ENCODE assay signal across 8 mouse cellular contexts in genomic region chr5:81019590-81020254, GRCm38 (mm10). TPM values are rescaled to one million over a fixed set of nuclear protein-coding genes. Genes with fewer than 3 reads are reported as not detected.
DNase-seq lines count a peak whose midpoint lies in the region; ATAC-seq and TF ChIP-seq lines count a peak whose summit lies in the region.

Gene Adgrl3 (plus strand): TSS chr5:81020138.

- no peak; the same call in 1 of the 2 replicates for TF ChIP-seq CTCF in forebrain, postnatal 0 days (IDR thresholded peaks at IDR 0.05; ENCODE audit: low read depth)
- no peak for TF ChIP-seq CTCF in lung, adult 2 months (IDR thresholded peaks at IDR 0.05; ENCODE audit: insufficient read depth, low read length)

- intact Hi-C loops in heart, postnatal 25 days (cut with DNase I) = no loop called here

- no peak for DNase-seq in ES-E14 (ENCODE audit: low read depth, low spot score)
- DNase-seq in cerebellum, adult 18-20 months = peak; percentile 88 to 90
- peak; percentile 89 for DNase-seq in forebrain, postnatal 0 days
- DNase-seq in heart, postnatal 25 days (ENCODE audit: low spot score) = peak; percentile 38
- DNase-seq in layer of hippocampus, adult 9-11 months = peak; percentile 62
- peak; percentile 52 for DNase-seq in lung, adult 2 months
- peak; percentile 78 for DNase-seq in ovary, postnatal 10 days (ENCODE audit: low spot score)
- no peak for DNase-seq in c-Kit-positive CD71-positive TER-119-positive erythroid progenitor cells, embryonic 14.5 days (ENCODE audit: low spot score)

- H3K36me3 ChIP-seq in ES-E14 (ENCODE audit: control insufficient read depth, insufficient read depth, low read length, poor library complexity, severe bottlenecking) = no peaks in the 10 kb centered on the region
- H3K36me3 ChIP-seq in forebrain, postnatal 0 days (ENCODE audit: insufficient read depth) = no peaks in the 10 kb centered on the region

- peak within 1 kb of the TSS; percentile 45; the same call in 1 of the 2 replicates for H3K9ac ChIP-seq in ES-E14 (ENCODE audit: insufficient read depth, low read depth, low read length, poor library complexity, severe bottlenecking)
- peak within 1 kb of the TSS; percentile 96 for H3K9ac ChIP-seq in forebrain, postnatal 0 days

- no peak within 1 kb of the TSS for H3K27ac ChIP-seq in ES-E14 (ENCODE audit: insufficient read depth, low read depth, low read length, poor library complexity, severe bottlenecking)
- peak within 1 kb of the TSS; percentile 98 for H3K27ac ChIP-seq in forebrain, postnatal 0 days (ENCODE audit: low read depth, low read length)

- peak within 1 kb of the TSS; percentile 64 to 77 for H3K4me3 ChIP-seq in ES-E14 (ENCODE audit: insufficient read depth in 1 of 2, low read depth in 1 of 2, low read length in 2 of 2, poor library complexity in 1 of 2, severe bottlenecking in 1 of 2)
- peak within 1 kb of the TSS; percentile 89 for H3K4me3 ChIP-seq in forebrain, postnatal 0 days (ENCODE audit: low read depth, low read length)
- peak within 1 kb of the TSS; percentile 89 for H3K4me3 ChIP-seq in lung, adult 2 months (replicated peaks; ENCODE audit: extremely low read depth, low read depth, low read length)

- in situ Hi-C loops in ES-E14 (cut with MboI; ENCODE audit: low sequenced_read_pairs in 2 of 2, unreplicated experiment in 2 of 2) = no loop called here

- H3K27me3 ChIP-seq in forebrain, postnatal 0 days (ENCODE audit: insufficient read depth, low read length) = no peaks in the 10 kb centered on the region

- peak; percentile 54; the same call in 1 of the 2 replicates for TF ChIP-seq POLR2A in lung, adult 2 months (IDR thresholded peaks at IDR 0.05; ENCODE audit: borderline replicate concordance, extremely low read depth, low read depth, low read length)

- under 1% methylated on average over 57 of the region's 70 CpGs for whole genome bisulfite sequencing in forebrain, postnatal 0 days
- whole genome bisulfite sequencing in lung, adult 2 months = 2% methylated on average over 52 of the region's 70 CpGs

- H3K4me1 ChIP-seq in ES-E14 (ENCODE audit: control insufficient read depth in 2 of 2, insufficient read depth in 2 of 2, low read length in 2 of 2, poor library complexity in 1 of 2) = peaks cover 0 to 2% of the 10 kb centered on the region in 2 experiments; a peak in 1 of 4 replicates
- H3K4me1 ChIP-seq in forebrain, postnatal 0 days (ENCODE audit: insufficient read depth) = peaks cover 11% of the 10 kb centered on the region
- H3K4me1 ChIP-seq in lung, adult 2 months (ENCODE audit: control insufficient read depth, insufficient read depth, low read length) = no peaks in the 10 kb centered on the region

- H3K4me2 ChIP-seq in forebrain, postnatal 0 days (ENCODE audit: low read depth) = peak within 1 kb of the TSS; percentile 66

- no peaks in the 10 kb centered on the region for H3K9me3 ChIP-seq in ES-E14 (ENCODE audit: control insufficient read depth, insufficient read depth, low read depth, low read length)
- no peaks in the 10 kb centered on the region for H3K9me3 ChIP-seq in forebrain, postnatal 0 days (ENCODE audit: low read length)

- peak; percentile 83 for ATAC-seq in forebrain, postnatal 0 days

TF ChIP-seq in ES-E14, 5 proteins besides CTCF, POLR2A, EP300 and RAD21:
- peak; percentile 53; the same call in 1 of the 2 replicates for TF ChIP-seq ZNF384 (IDR thresholded peaks at IDR 0.05; ENCODE audit: low read depth, low read length)
- TF ChIP-seq ZC3H11A (IDR thresholded peaks at IDR 0.05; ENCODE audit: borderline replicate concordance, low read depth, low read length) = no peak

RNA-seq across cellular contexts. Expression of gene Adgrl3, which starts in this region (rescaled TPM):
- 5.4 and 11.3 TPM in 2 replicates for total RNA-seq in ES-E14 (2012; rRNA removed)
- 127 and 174 TPM in 2 replicates for total RNA-seq in forebrain, postnatal 0 days (2014; rRNA removed)
- polyA plus RNA-seq in forebrain, postnatal 0 days (2015; fragmentation: Nextera tagmentation; extraction: Ambion mirVana) = 22.5 and 39.2 TPM in 2 replicates
- 1 to 10 TPM; 3.7 to 4.3 TPM for total RNA-seq in heart, postnatal 25 days (2021)
- polyA plus RNA-seq in lung, adult 2 months (2012; rRNA removed) = 22.5 and 30.7 TPM in 2 replicates

Comparison
In these comparisons a context has a peak if more than half of its experiments do, and no peak if none do; other contexts are left out.
1. RNA of gene Adgrl3 (total RNA-seq): 127 to 174 TPM in forebrain, postnatal 0 days; 5.4 to 11.3 TPM in ES-E14 and 3.7 to 4.3 TPM in heart, postnatal 25 days; every median in the first group is over 10 times any median in the second.
2. DNase-seq: peak in cerebellum, adult 18-20 months (2 of 2), forebrain, postnatal 0 days (single experiment), heart, postnatal 25 days (single experiment), layer of hippocampus, adult 9-11 months (single experiment), lung, adult 2 months (single experiment) and ovary, postnatal 10 days (single experiment); none in ES-E14 (single experiment) and c-Kit-positive CD71-positive TER-119-positive erythroid progenitor cells, embryonic 14.5 days (single experiment).
3. Peak in every context shown above with its lines, with median percentiles within 50 percentile points of each other: H3K4me3 ChIP-seq.